Mouse (Mus musculus): ENCODE measurements at regions not wholly inside any gene's neighbourhood (a gene's known extent, or its start where the extent isn't known, plus 50 kb on each side); places are given as distances from the start of the nearest gene placed in this dataset.

- H3K9me3 ChIP-seq, result no peaks in the 10 kb centered on the region
- H3K36me3 ChIP-seq, result no peaks in the 10 kb centered on the region
- H3K27ac ChIP-seq (replicated peaks), result 0 out of 2 replicates have a peak overlapping the region, but pooled peaks have one; percentile 1
- no peaks in the 10 kb centered on the region for H3K27me3 ChIP-seq
- H3K9ac ChIP-seq, result no peak overlapping the region
- no peak for ATAC-seq (ENCODE audit: low FRiP score, low read depth)
- no peak overlapping the region for H3K4me3 ChIP-seq
- 0 out of 2 replicates have a peak, but pooled peaks cover 6% of the 10 kb centered on the region for H3K4me1 ChIP-seq (replicated peaks)
- no peak overlapping the region for H3K4me2 ChIP-seq
- WGBS, result 58% methylated on average over 12 of the region's 12 CpGs
Observed at GRCm38 (mm10) chr4:53277741-53278525, 118.2 kb upstream of the Abca1 start.

GRCm38 (mm10) chr4:53270433-53270832 lies 110.7 kb upstream of the Abca1 start:
- ATAC-seq (ENCODE audit: low FRiP score, low read depth), result no peak
- 91% methylated on average over 10 of the region's 10 CpGs for WGBS
- Histone ChIP-seq H3K4me3 (no peak overlapping the region), H3K27me3 (no peaks in the 10 kb centered on the region), H3K9ac (no peak overlapping the region), H3K9me3 (no peaks in the 10 kb centered on the region), H3K4me2 (no peak overlapping the region), H3K36me3 (no peaks in the 10 kb centered on the region), H3K4me1 (replicated peaks) (no peaks in the 10 kb centered on the region), H3K27ac (replicated peaks) (no peak overlapping the region)

- Histone ChIP-seq H3K4me1 (replicated peaks) (peaks cover 3% of the 10 kb centered on the region; the same call in 1 of the 2 replicates), H3K9ac (no peak overlapping the region), H3K36me3 (no peaks in the 10 kb centered on the region), H3K27ac (replicated peaks) (no peak overlapping the region), H3K4me2 (no peak overlapping the region), H3K4me3 (no peak overlapping the region), H3K9me3 (no peaks in the 10 kb centered on the region), H3K27me3 (no peaks in the 10 kb centered on the region)
- 93% methylated on average over 5 of the region's 5 CpGs for WGBS
- no peak for ATAC-seq (ENCODE audit: low FRiP score, low read depth)
Observed at GRCm38 (mm10) chr4:53269999-53270398, 110.3 kb upstream of the Abca1 start.

DNA sequence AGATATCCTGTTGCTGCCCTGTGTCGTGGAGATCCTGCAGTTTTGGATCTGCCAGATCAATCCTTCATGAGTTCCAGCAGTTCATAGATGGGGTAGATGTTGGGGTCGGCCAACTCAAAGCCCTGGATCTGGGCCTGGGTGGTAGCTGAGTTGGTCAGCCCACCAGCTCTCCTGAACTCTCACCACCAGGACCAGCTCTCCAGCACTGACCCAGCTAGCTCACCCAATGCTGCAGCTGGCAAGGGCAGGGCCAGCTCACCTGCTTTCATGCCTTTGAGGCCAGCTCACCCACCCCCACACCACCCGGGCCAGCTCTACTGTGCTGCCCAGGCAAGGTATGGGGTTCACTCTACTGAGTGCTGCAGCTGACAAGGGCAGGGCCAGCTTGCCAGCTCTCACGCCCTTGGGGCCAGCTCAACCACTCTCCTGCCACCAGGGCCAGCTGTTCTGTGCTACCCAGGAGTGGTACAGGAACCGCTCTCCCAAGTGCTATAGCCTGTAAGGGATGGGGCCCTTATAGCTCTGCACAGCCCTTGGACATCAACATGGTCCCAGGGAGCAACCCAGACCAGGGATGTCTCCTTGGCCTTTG lies 109.7 kb upstream of the Abca1 start:
- no peak for ATAC-seq (ENCODE audit: low FRiP score, low read depth)
- Histone ChIP-seq H3K4me3 (no peak overlapping the region), H3K9ac (no peak overlapping the region), H3K9me3 (no peaks in the 10 kb centered on the region), H3K4me2 (no peak overlapping the region), H3K27ac (replicated peaks) (no peak overlapping the region), H3K4me1 (replicated peaks) (peaks cover 9% of the 10 kb centered on the region), H3K36me3 (no peaks in the 10 kb centered on the region), H3K27me3 (no peaks in the 10 kb centered on the region)
- WGBS, result 93% methylated on average over 5 of the region's 5 CpGs

DNA sequence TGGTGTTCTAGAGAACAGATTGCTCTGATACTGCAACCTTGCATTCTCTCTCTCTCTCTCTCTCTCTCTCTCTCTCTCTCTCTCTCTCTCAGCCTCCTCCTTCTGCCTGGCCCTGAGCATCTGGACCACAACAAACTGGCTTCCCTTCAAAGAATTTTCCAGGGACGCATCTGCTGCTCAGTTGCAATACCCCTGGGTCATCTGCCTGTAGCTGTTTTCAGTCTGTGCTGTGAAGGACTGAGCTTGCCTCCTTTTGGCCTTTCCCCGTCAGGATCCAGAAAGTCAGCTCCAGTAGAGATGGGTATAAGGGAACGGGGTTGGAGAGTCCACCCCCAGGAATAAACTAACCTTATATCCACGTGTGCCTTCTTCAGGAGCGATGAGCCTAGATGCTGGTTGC lies 105.2 kb upstream of the Abca1 start:
- H3K27me3 ChIP-seq, result no peaks in the 10 kb centered on the region
- peak overlapping the region; percentile 43; the same call in 1 of the 2 replicates for H3K27ac ChIP-seq (replicated peaks)
- peaks cover 24% of the 10 kb centered on the region for H3K4me1 ChIP-seq (replicated peaks)
- no peak overlapping the region for H3K4me3 ChIP-seq
- no peak overlapping the region for H3K4me2 ChIP-seq
- H3K9ac ChIP-seq, result no peak overlapping the region
- H3K9me3 ChIP-seq, result no peaks in the 10 kb centered on the region
- WGBS, result 61% methylated on average over 5 of the region's 5 CpGs
- peak; percentile 12; the same call in 1 of the 2 replicates for ATAC-seq (ENCODE audit: low FRiP score, low read depth)
- no peaks in the 10 kb centered on the region for H3K36me3 ChIP-seq

GRCm38 (mm10) chr4:53264501-53264900 lies 104.8 kb upstream of the Abca1 start:
- Histone ChIP-seq H3K27me3 (no peaks in the 10 kb centered on the region), H3K4me2 (no peak overlapping the region), H3K4me1 (replicated peaks) (peaks cover 24% of the 10 kb centered on the region), H3K9me3 (no peaks in the 10 kb centered on the region), H3K36me3 (no peaks in the 10 kb centered on the region), H3K27ac (replicated peaks) (peak overlapping the region; percentile 43; the same call in 1 of the 2 replicates), H3K4me3 (no peak overlapping the region), H3K9ac (no peak overlapping the region)
- 51% methylated on average over 2 of the region's 2 CpGs for WGBS
- no peak for ATAC-seq (ENCODE audit: low FRiP score, low read depth)

DNA sequence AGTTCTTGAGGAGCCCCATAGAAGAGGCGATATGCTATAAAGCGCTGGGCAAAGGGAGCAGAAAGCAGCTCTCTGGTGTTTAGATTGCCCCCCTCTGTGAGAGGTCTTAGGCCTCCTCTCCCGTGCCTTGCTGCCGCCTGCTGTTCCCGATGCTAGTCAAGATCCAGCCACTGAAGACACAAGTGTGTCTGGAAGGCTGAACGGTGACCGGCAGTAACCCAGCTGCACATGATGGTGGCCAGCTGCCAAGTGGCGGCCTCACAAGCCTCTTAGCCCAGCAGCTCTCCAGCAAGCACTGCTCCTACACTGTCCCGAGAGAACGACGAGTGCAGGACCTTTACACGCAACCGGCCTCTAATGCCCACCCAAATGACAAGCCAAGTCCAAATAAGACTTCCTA lies 104.1 kb upstream of the Abca1 start:
- Histone ChIP-seq H3K9me3 (no peaks in the 10 kb centered on the region), H3K36me3 (no peaks in the 10 kb centered on the region), H3K27me3 (no peaks in the 10 kb centered on the region), H3K4me1 (replicated peaks) (peaks cover 24% of the 10 kb centered on the region), H3K4me2 (no peak overlapping the region), H3K4me3 (no peak overlapping the region), H3K9ac (no peak overlapping the region), H3K27ac (replicated peaks) (peak overlapping the region; percentile 43; the same call in 1 of the 2 replicates)
- peak; percentile 90 for ATAC-seq (ENCODE audit: low FRiP score, low read depth)
- WGBS, result 43% methylated on average over 13 of the region's 13 CpGs

GRCm38 (mm10) chr4:53262466-53262865 lies 102.8 kb upstream of the Abca1 start:
- WGBS, result 84% methylated on average over 5 of the region's 5 CpGs
- H3K4me1 ChIP-seq (replicated peaks), result peaks cover 24% of the 10 kb centered on the region
- no peak overlapping the region for H3K9ac ChIP-seq
- ATAC-seq (ENCODE audit: low FRiP score, low read depth), result no peak
- no peak overlapping the region for H3K27ac ChIP-seq (replicated peaks)
- H3K4me2 ChIP-seq, result no peak overlapping the region
- H3K36me3 ChIP-seq, result no peaks in the 10 kb centered on the region
- no peak overlapping the region for H3K4me3 ChIP-seq
- no peaks in the 10 kb centered on the region for H3K9me3 ChIP-seq
- H3K27me3 ChIP-seq, result no peaks in the 10 kb centered on the region

DNA sequence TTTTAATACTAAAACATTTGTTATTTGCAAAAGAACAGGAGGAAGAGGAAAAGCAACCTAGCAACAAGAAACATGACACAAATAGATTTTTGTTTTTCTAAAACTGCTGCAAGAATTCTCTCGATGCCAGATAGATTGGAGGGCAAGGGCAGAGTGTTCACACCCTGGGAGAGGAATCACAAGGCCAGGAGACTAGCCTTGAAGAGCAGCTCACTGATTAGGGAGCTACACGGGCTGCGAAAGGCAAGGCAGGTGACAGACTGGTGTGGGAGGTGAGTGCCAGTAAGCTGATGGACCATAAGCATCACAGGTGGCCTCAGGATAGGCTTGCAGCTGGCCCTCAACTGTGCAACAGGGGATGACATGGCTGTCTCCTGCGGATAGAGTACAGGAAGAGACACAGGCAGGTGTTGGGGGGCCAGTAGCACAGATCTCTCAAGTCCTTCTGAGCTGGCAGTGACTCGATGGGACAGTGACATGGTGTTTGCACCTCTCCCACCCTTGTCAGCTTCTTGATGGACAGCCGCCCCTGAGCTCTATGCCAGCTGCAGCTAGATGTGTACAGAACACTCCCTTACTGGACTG lies 102.0 kb upstream of the Abca1 start:
- Histone ChIP-seq H3K4me3 (no peak overlapping the region), H3K9ac (no peak overlapping the region), H3K4me1 (replicated peaks) (peaks cover 24% of the 10 kb centered on the region), H3K36me3 (no peaks in the 10 kb centered on the region), H3K27ac (replicated peaks) (no peak overlapping the region), H3K27me3 (no peaks in the 10 kb centered on the region), H3K9me3 (no peaks in the 10 kb centered on the region), H3K4me2 (no peak overlapping the region)
- ATAC-seq (ENCODE audit: low FRiP score, low read depth), result no peak
- 74% methylated on average over 6 of the region's 6 CpGs for WGBS

GRCm38 (mm10) chr4:53258975-53259374 lies 99.3 kb upstream of the Abca1 start:
- WGBS, result 90% methylated on average over 6 of the region's 6 CpGs
- Histone ChIP-seq H3K9me3 (no peaks in the 10 kb centered on the region), H3K4me1 (replicated peaks) (peaks cover 11% of the 10 kb centered on the region), H3K27ac (replicated peaks) (no peak overlapping the region), H3K4me3 (no peak overlapping the region), H3K4me2 (no peak overlapping the region), H3K27me3 (no peaks in the 10 kb centered on the region), H3K9ac (no peak overlapping the region), H3K36me3 (no peaks in the 10 kb centered on the region)
- ATAC-seq (ENCODE audit: low FRiP score, low read depth), result no peak

DNA sequence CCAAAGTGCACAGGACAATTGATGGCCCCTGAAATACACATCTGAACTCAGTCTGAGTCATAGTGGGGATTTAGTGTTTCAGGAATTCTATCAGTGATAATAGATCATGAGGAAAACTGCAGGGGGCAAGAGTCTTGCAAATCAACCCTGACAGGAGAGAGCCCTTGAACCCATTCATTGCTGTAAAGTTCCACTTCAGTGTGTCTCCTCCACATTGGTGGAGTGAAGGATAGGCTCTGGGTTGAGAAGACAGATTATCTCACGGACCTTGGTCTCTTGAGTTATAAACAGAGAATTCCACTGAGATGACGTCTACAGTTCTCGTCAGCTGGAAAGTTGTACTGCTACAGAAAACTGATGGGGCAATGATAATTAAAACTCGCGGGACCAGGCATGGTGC lies 97.3 kb upstream of the Abca1 start:
- Histone ChIP-seq H3K36me3 (no peaks in the 10 kb centered on the region), H3K4me1 (replicated peaks) (peaks cover 3% of the 10 kb centered on the region; the same call in 1 of the 2 replicates), H3K4me3 (no peak overlapping the region), H3K9ac (no peak overlapping the region), H3K27me3 (no peaks in the 10 kb centered on the region), H3K4me2 (no peak overlapping the region), H3K9me3 (no peaks in the 10 kb centered on the region), H3K27ac (replicated peaks) (no peak overlapping the region)
- ATAC-seq (ENCODE audit: low FRiP score, low read depth), result no peak
- WGBS, result 79% methylated on average over 5 of the region's 5 CpGs

- Histone ChIP-seq H3K27ac (replicated peaks) (no peak overlapping the region), H3K4me1 (replicated peaks) (peaks cover 3% of the 10 kb centered on the region; the same call in 1 of the 2 replicates), H3K4me2 (no peak overlapping the region), H3K9ac (no peak overlapping the region), H3K27me3 (no peaks in the 10 kb centered on the region), H3K36me3 (no peaks in the 10 kb centered on the region), H3K4me3 (no peak overlapping the region), H3K9me3 (no peaks in the 10 kb centered on the region)
- ATAC-seq (ENCODE audit: low FRiP score, low read depth), result no peak
- WGBS, result 59% methylated on average over 6 of the region's 6 CpGs
Observed at GRCm38 (mm10) chr4:53254483-53254882, 94.8 kb upstream of the Abca1 start.

Measured in hindbrain, embryonic 15.5 days (tissue).